Mouse (Mus musculus) liver, postnatal 0 days (tissue): ENCODE data around the gene Mtnr1b. TPM values are rescaled to one million over a fixed set of nuclear protein-coding genes. Genes with fewer than 3 reads are reported as not detected.

ENCODE experiments used
- ATAC-seq: fragments of 200-750 bp; cut with Nextera tagmentation; 2 replicates; pipeline ENCODE4 v1.8.0; 2017; ENCODE audit warnings: mild to moderate bottlenecking, moderate library complexity
- DNase-seq: peaks from one replicate; pipeline ENCODE4 v3.0.0-alpha.2; 2016
- H3K27ac ChIP-seq: fragments of 300-500 bp; sonication (generic); 2 replicates; pipeline ENCODE4 v1.5.1; 2014; ENCODE audit warnings: antibody characterized with exemption, moderate library complexity, mild to moderate bottlenecking, low read depth
- H3K27me3 ChIP-seq: fragments of 300-500 bp; sonication (generic); 2 replicates; pipeline ENCODE4 v1.6.1; 2014; ENCODE audit warnings: low read length, control low read depth, mixed read lengths; ENCODE audit not compliant: insufficient read depth
- H3K36me3 ChIP-seq: fragments of 300-500 bp; sonication (generic); replicated peaks from 2 replicates; pipeline ENCODE4 v1.6.1; 2014; ENCODE audit warnings: mild to moderate bottlenecking, control low read depth, low read length, moderate library complexity, mixed read lengths; ENCODE audit not compliant: insufficient read depth
- H3K4me1 ChIP-seq: fragments of 300-500 bp; sonication (generic); 2 replicates; pipeline ENCODE4 v1.6.1; 2014; ENCODE audit warnings: antibody characterized with exemption, mild to moderate bottlenecking, control low read depth; ENCODE audit not compliant: insufficient read depth
- H3K4me2 ChIP-seq: fragments of 300-500 bp; sonication (generic); 2 replicates; pipeline ENCODE4 v1.6.1; 2014; ENCODE audit warnings: low read depth, mild to moderate bottlenecking, low read length, moderate library complexity, mixed read lengths
- H3K4me3 ChIP-seq: fragments of 300-500 bp; sonication (generic); 2 replicates; pipeline ENCODE4 v1.5.1; 2014; ENCODE audit warnings: low read depth, low read length
- H3K9ac ChIP-seq: fragments of 300-500 bp; sonication (generic); replicated peaks from 2 replicates; pipeline ENCODE4 v1.6.1; 2014; ENCODE audit warnings: mild to moderate bottlenecking, moderate library complexity
- H3K9me3 ChIP-seq: fragments of 300-500 bp; sonication (generic); 2 replicates; pipeline ENCODE4 v1.6.1; 2016; ENCODE audit warnings: mild to moderate bottlenecking, control low read depth, low read length, mixed read lengths
- CTCF ChIP-seq: sonication (generic); IDR thresholded peaks from 2 replicates; pipeline ENCODE4 v1.5.1; 2016; ENCODE audit warnings: antibody characterized with exemption, low read depth
- EP300 ChIP-seq: IDR thresholded peaks from 2 replicates; pipeline ENCODE4 v1.6.1; 2016; ENCODE audit warnings: antibody characterized with exemption, low read depth, mild to moderate bottlenecking
- WGBS: fragments of 180-500 bp; shearing (Covaris S2); extraction: QIAGEN DNeasy Blood & Tissue Kit; methylation state at CpG from one replicate; pipeline ENCODE4 v1.1.7; 2014; ENCODE audit not compliant: insufficient replicate concordance; 5-methylcytosine and 5-hydroxymethylcytosine counted together
- polyA plus RNA-seq: library from polyadenylated mRNA; unstranded; fragments of >200 nt; fragmentation: Nextera tagmentation; extraction: Ambion mirVana; gene quantifications from 2 replicates; pipeline ENCODE4 v1.2.1, GENCODE M21; 2015

The Mtnr1b gene
- polyA plus RNA-seq, 1 experiment from 2014 or later: not detected

GRCm38 (mm10) chr9:15813002-15813911 is 61.1 kb downstream of the Mtnr1b start:
- ATAC-seq (no peak), DNase-seq (no peak)
- Histone ChIP-seq H3K4me3 (no peak overlapping the region), H3K4me2 (no peak overlapping the region), H3K27me3 (no peaks in the 10 kb centered on the region), H3K9me3 (no peaks in the 10 kb centered on the region), H3K36me3 (no peaks in the 10 kb centered on the region), H3K9ac (no peak overlapping the region), H3K4me1 (no peaks in the 10 kb centered on the region), H3K27ac (no peak overlapping the region)
- 73% methylated on average over 6 of the region's 6 CpGs for WGBS
- TF ChIP-seq CTCF: no peak
- TF ChIP-seq EP300: no peak

DNA sequence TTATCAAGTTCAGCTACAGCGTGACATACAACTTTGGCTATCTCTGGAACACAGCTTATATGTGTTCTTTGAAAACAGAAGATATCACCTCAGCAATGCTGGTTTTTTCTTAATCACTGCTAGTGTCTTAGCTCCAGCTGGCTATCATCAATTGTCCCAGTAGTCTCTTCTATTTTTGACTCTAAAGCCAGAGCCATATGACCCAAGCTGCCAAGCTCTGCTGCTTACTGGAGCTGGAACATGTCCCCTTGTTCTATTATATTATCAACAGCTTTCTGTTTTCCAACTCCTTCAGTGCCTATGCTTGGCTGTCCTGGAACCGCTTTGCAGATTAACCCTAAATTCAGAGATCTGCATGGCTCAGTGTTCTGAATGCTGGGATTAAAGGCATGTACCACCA is 70.1 kb downstream of the Mtnr1b start:
- ATAC-seq: no peak
- Histone ChIP-seq H3K27ac (no peak overlapping the region), H3K36me3 (no peaks in the 10 kb centered on the region), H3K4me2 (no peak overlapping the region), H3K9ac (no peak overlapping the region), H3K27me3 (no peaks in the 10 kb centered on the region), H3K9me3 (no peaks in the 10 kb centered on the region), H3K4me3 (no peak overlapping the region), H3K4me1 (no peaks in the 10 kb centered on the region)
- DNase-seq: no peak
- WGBS: 77% methylated on average over 2 of the region's 2 CpGs
- TF ChIP-seq EP300 (no peak), CTCF (no peak)

GRCm38 (mm10) chr9:15802413-15803027 is 71.8 kb downstream of the Mtnr1b start:
- Histone ChIP-seq H3K9me3 (no peaks in the 10 kb centered on the region), H3K27me3 (no peaks in the 10 kb centered on the region), H3K9ac (no peak overlapping the region), H3K4me3 (no peak overlapping the region), H3K27ac (no peak overlapping the region), H3K4me1 (no peaks in the 10 kb centered on the region), H3K36me3 (no peaks in the 10 kb centered on the region), H3K4me2 (no peak overlapping the region)
- TF ChIP-seq CTCF (no peak), EP300 (no peak)
- no peak for DNase-seq
- ATAC-seq: no peak

GRCm38 (mm10) chr9:15800402-15800801 is 74.0 kb downstream of the Mtnr1b start:
- H3K27me3 ChIP-seq: no peaks in the 10 kb centered on the region
- TF ChIP-seq EP300: no peak
- TF ChIP-seq CTCF: no peak
- H3K4me3 ChIP-seq: no peak overlapping the region

GRCm38 (mm10) chr9:15794408-15794807 is 79.9 kb downstream of the Mtnr1b start:
- H3K27ac ChIP-seq: no peak overlapping the region
- ATAC-seq (no peak), DNase-seq (no peak)
- no peaks in the 10 kb centered on the region for H3K9me3 ChIP-seq
- H3K4me1 ChIP-seq: no peaks in the 10 kb centered on the region
- no peak overlapping the region for H3K4me3 ChIP-seq
- TF ChIP-seq EP300: no peak
- no peak for TF ChIP-seq CTCF
- H3K36me3 ChIP-seq: no peaks in the 10 kb centered on the region
- no peak overlapping the region for H3K9ac ChIP-seq
- 68% methylated on average over 6 of the region's 6 CpGs for WGBS
- H3K4me2 ChIP-seq: no peak overlapping the region
- no peaks in the 10 kb centered on the region for H3K27me3 ChIP-seq

More at GRCm38 (mm10) chr9:15800402-15800801, 74.0 kb downstream of the Mtnr1b start:
- no peaks in the 10 kb centered on the region for H3K36me3 ChIP-seq
- H3K9me3 ChIP-seq: no peaks in the 10 kb centered on the region
- H3K4me2 ChIP-seq: no peak overlapping the region
- no peak overlapping the region for H3K27ac ChIP-seq
- 76% methylated on average over 5 of the region's 5 CpGs for WGBS
- no peak for DNase-seq
- no peak for ATAC-seq
- no peaks in the 10 kb centered on the region for H3K4me1 ChIP-seq
- no peak overlapping the region for H3K9ac ChIP-seq

DNA sequence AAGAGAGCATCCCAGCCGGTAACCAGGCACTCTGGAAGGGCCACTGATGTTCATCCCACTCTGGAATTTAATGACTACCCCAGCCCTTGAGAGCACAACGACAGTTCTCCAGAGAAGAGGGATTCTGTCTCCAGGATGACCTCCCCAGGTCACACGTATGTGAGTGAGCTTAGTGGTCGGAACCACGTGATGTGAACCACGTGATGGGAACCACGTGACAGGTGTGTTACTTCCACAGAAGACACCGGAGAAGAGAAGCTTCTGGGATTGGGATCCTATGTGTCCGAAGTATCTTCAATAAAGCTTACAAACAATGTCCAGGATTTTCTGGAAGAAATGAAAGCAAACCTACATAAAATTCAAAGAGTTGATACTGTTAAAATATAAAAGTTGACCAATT is 82.3 kb downstream of the Mtnr1b start:
- ATAC-seq (no peak), DNase-seq (no peak)
- no peaks in the 10 kb centered on the region for H3K9me3 ChIP-seq
- no peak overlapping the region for H3K27ac ChIP-seq
- WGBS: 73% methylated on average over 9 of the region's 9 CpGs
- H3K4me3 ChIP-seq: no peak overlapping the region
- no peaks in the 10 kb centered on the region for H3K27me3 ChIP-seq
- no peaks in the 10 kb centered on the region for H3K4me1 ChIP-seq
- H3K9ac ChIP-seq: no peak overlapping the region
- no peaks in the 10 kb centered on the region for H3K36me3 ChIP-seq
- no peak overlapping the region for H3K4me2 ChIP-seq
- no peak for TF ChIP-seq CTCF
- no peak for TF ChIP-seq EP300
